Mouse (Mus musculus) C2C12 (cell line): ENCODE measurements around the gene Clasp1. TPM values are rescaled to one million over a fixed set of nuclear protein-coding genes. Genes with fewer than 3 reads are reported as not detected.

Experiments used
- H3K27me3 ChIP-seq: one replicate; pipeline ENCODE4 v1.6.1; 2011; ENCODE audit not compliant: control insufficient read depth, insufficient read depth, insufficient read length
- H3K36me3 ChIP-seq: one replicate; pipeline ENCODE4 v1.6.1; 2011; ENCODE audit not compliant: control insufficient read depth, insufficient read depth
- H3K4me3 ChIP-seq: one replicate; pipeline ENCODE4 v1.5.1; 2011; ENCODE audit warnings: mild to moderate bottlenecking, control low read depth; ENCODE audit not compliant: poor library complexity, insufficient read depth, severe bottlenecking
- H3K79me2 ChIP-seq: one replicate; pipeline ENCODE4 v1.6.1; 2011; ENCODE audit not compliant: control insufficient read depth, insufficient read depth
- H3K79me3 ChIP-seq: one replicate; pipeline ENCODE4 v1.6.1; 2011; ENCODE audit warnings: low read depth, control low read depth
- H3ac ChIP-seq: one replicate; pipeline ENCODE3; 2011; ENCODE audit warnings: low read depth; ENCODE audit not compliant: control insufficient read depth, insufficient read length
- CEBPB ChIP-seq: IDR thresholded peaks from one replicate; pipeline ENCODE4 v1.6.1; 2011; ENCODE audit warnings: low read depth, mild to moderate bottlenecking, control low read depth, moderate library complexity
- CTCF ChIP-seq: IDR thresholded peaks from one replicate; pipeline ENCODE4 v1.5.1; 2011; ENCODE audit not compliant: control insufficient read depth, insufficient read depth, insufficient read length
- FOSL1 ChIP-seq: IDR thresholded peaks from one replicate; pipeline ENCODE4 v1.8.0; 2011; ENCODE audit warnings: mild to moderate bottlenecking, low read length; ENCODE audit not compliant: poor library complexity, insufficient read depth, severe bottlenecking
- MAX ChIP-seq: IDR thresholded peaks from one replicate; pipeline ENCODE4 v1.6.1; 2011; ENCODE audit warnings: mild to moderate bottlenecking, control low read depth
- MYOD1 ChIP-seq: IDR thresholded peaks from one replicate; pipeline ENCODE4 v1.6.1; 2011; ENCODE audit warnings: low read depth; ENCODE audit not compliant: control insufficient read depth, insufficient read length
- MYOG ChIP-seq: IDR thresholded peaks from one replicate; pipeline ENCODE4 v1.6.1; 2011; ENCODE audit not compliant: control insufficient read depth, insufficient read length; ENCODE audit errors: extremely low read depth
- USF1 ChIP-seq: IDR thresholded peaks from one replicate; pipeline ENCODE4 v1.6.1; 2011; ENCODE audit warnings: low read depth, mild to moderate bottlenecking, control low read depth, moderate library complexity
- polyA plus RNA-seq: library from polyadenylated mRNA; unstranded; fragments of >200 nt; fragmentation: generic; extraction: Trizol; gene quantifications from one replicate; pipeline ENCODE4 v1.2.1, GENCODE M21; 2012; ENCODE audit warnings: missing spikeins

The Clasp1 gene
- polyA plus RNA-seq, 1 experiment: 19.4 TPM

DNA sequence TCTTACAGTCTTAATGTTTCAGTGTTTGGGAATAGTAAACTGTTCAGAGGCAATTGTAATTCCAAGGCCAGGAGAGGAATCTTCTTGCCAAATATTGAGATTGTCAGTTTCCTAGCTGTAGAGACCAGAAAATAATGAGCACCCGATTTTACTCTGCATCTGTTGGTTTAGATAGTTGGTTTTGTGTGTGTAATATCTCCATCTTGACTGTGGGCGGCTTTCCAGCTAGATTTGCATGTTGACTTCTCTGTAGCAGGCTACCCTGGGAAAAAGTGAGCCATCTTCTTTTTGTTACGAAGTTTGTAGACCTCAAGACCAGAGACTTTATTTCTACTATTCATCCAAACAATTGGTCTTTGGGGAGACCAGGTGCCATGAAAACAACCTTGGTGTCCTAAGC lies 142.4 kb downstream of the Clasp1 start:
- peaks cover 67% of the 10 kb centered on the region for H3K36me3 ChIP-seq
- no peaks in the 10 kb centered on the region for H3K79me2 ChIP-seq
- TF ChIP-seq FOSL1 (no peak), USF1 (no peak), MYOG (no peak), CTCF (no peak)
- H3K27me3 ChIP-seq: no peaks in the 10 kb centered on the region
- no peaks in the 10 kb centered on the region for H3K79me3 ChIP-seq
- H3K4me3 ChIP-seq: no peak overlapping the region
- H3ac ChIP-seq: no peak overlapping the region

GRCm38 (mm10) chr1:118536021-118536420 lies 147.2 kb downstream of the Clasp1 start:
- H3K36me3 ChIP-seq: peaks cover 50% of the 10 kb centered on the region
- H3K27me3 ChIP-seq: no peaks in the 10 kb centered on the region
- no peaks in the 10 kb centered on the region for H3K79me3 ChIP-seq
- TF ChIP-seq MYOD1 (no peak), MYOG (no peak), CTCF (no peak), MAX (no peak), FOSL1 (no peak), USF1 (no peak), CEBPB (no peak)
- H3K79me2 ChIP-seq: no peaks in the 10 kb centered on the region
- H3K4me3 ChIP-seq: no peak overlapping the region
- no peak overlapping the region for H3ac ChIP-seq

- Histone ChIP-seq H3K79me3 (no peaks in the 10 kb centered on the region), H3K36me3 (peaks cover 34% of the 10 kb centered on the region), H3K79me2 (no peaks in the 10 kb centered on the region), H3ac (no peak overlapping the region), H3K27me3 (no peaks in the 10 kb centered on the region), H3K4me3 (no peak overlapping the region)
- no peak for TF ChIP-seq MAX
- no peak for TF ChIP-seq MYOG
- no peak for TF ChIP-seq CTCF
- TF ChIP-seq USF1: no peak
- no peak for TF ChIP-seq CEBPB
These were observed 150.2 kb downstream of the Clasp1 start for GRCm38 (mm10) chr1:118539046-118539445.

GRCm38 (mm10) chr1:118542880-118543279 lies 154.0 kb downstream of the Clasp1 start:
- TF ChIP-seq MAX (no peak), CEBPB (no peak), USF1 (no peak), FOSL1 (no peak), MYOD1 (no peak), CTCF (no peak), MYOG (no peak)
- no peaks in the 10 kb centered on the region for H3K79me2 ChIP-seq
- H3K79me3 ChIP-seq: no peaks in the 10 kb centered on the region
- H3ac ChIP-seq: no peak overlapping the region
- H3K36me3 ChIP-seq: peaks cover 49% of the 10 kb centered on the region
- no peaks in the 10 kb centered on the region for H3K27me3 ChIP-seq
- no peak overlapping the region for H3K4me3 ChIP-seq

GRCm38 (mm10) chr1:118548769-118549168 lies 159.9 kb downstream of the Clasp1 start:
- Histone ChIP-seq H3K79me3 (no peaks in the 10 kb centered on the region), H3K79me2 (no peaks in the 10 kb centered on the region), H3K36me3 (peaks cover 46% of the 10 kb centered on the region), H3K27me3 (no peaks in the 10 kb centered on the region), H3ac (no peak overlapping the region), H3K4me3 (no peak overlapping the region)
- TF ChIP-seq FOSL1 (no peak), CEBPB (no peak), CTCF (no peak), MAX (no peak), MYOD1 (no peak), USF1 (no peak), MYOG (no peak)

DNA sequence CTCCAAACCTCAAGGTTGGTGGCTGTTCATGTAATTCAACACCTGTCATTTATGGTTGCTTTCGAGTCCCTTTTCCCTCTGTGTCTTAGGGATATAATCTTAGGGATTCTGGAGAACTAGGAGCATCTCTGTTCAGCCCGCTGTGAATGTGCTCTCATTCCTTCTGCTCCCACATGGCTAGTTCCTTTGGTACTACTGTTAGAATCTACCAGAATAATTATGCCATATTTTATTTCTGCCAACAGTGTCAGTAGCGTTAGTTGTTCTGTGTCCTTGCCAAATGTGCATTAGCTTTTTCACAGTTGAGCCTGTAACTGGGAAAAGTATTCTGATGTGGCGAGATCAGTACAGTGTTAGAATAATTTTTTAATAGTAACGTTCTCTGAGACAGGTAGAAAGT lies 162.3 kb downstream of the Clasp1 start:
- no peak overlapping the region for H3K4me3 ChIP-seq
- peaks cover 55% of the 10 kb centered on the region for H3K36me3 ChIP-seq
- H3K27me3 ChIP-seq: no peaks in the 10 kb centered on the region
- TF ChIP-seq MAX (no peak), MYOG (no peak), CEBPB (no peak), FOSL1 (no peak), CTCF (no peak), MYOD1 (no peak), USF1 (no peak)
- H3K79me3 ChIP-seq: no peaks in the 10 kb centered on the region
- no peak overlapping the region for H3ac ChIP-seq
- H3K79me2 ChIP-seq: no peaks in the 10 kb centered on the region
